Mouse (Mus musculus) hindbrain, embryonic 14.5 days (tissue): ENCODE data around the gene Spred2. TPM values are rescaled to one million over a fixed set of nuclear protein-coding genes. Genes with fewer than 3 reads are reported as not detected.

Source experiments
- ATAC-seq: fragments of 200-750 bp; cut with Nextera tagmentation; 2 replicates; pipeline ENCODE4 v1.8.0; 2017; ENCODE audit warnings: moderate number of reproducible peaks, mild to moderate bottlenecking, moderate TSS enrichment, moderate library complexity; ENCODE audit not compliant: low FRiP score
- DNase-seq: peaks from one replicate; pipeline ENCODE4 v3.0.0-alpha.2; 2015; ENCODE audit warnings: low spot score
- H3K27ac ChIP-seq: fragments of 300-500 bp; sonication (generic); 2 replicates; pipeline ENCODE4 v1.5.1; 2014; ENCODE audit warnings: mild to moderate bottlenecking, moderate library complexity
- H3K27me3 ChIP-seq: fragments of 300-500 bp; sonication (generic); 2 replicates; pipeline ENCODE4 v1.6.1; 2014; ENCODE audit warnings: mild to moderate bottlenecking, low read length, mixed read lengths; ENCODE audit not compliant: control insufficient read depth, insufficient read depth
- H3K36me3 ChIP-seq: fragments of 300-500 bp; sonication (generic); replicated peaks from 2 replicates; pipeline ENCODE4 v1.6.1; 2014; ENCODE audit not compliant: control insufficient read depth, insufficient read depth
- H3K4me1 ChIP-seq: fragments of 300-500 bp; sonication (generic); replicated peaks from 2 replicates; pipeline ENCODE4 v1.6.1; 2014; ENCODE audit warnings: antibody characterized with exemption, low read length, mixed read lengths; ENCODE audit not compliant: control insufficient read depth, insufficient read depth
- H3K4me2 ChIP-seq: fragments of 300-500 bp; sonication (generic); replicated peaks from 2 replicates; pipeline ENCODE4 v1.6.1; 2014; ENCODE audit warnings: mild to moderate bottlenecking, moderate library complexity
- H3K4me3 ChIP-seq: fragments of 300-500 bp; sonication (generic); replicated peaks from 2 replicates; pipeline ENCODE4 v1.5.1; 2014; ENCODE audit warnings: mild to moderate bottlenecking, low read length
- H3K9ac ChIP-seq: fragments of 300-500 bp; sonication (generic); 2 replicates; pipeline ENCODE4 v1.6.1; 2014
- H3K9me3 ChIP-seq: fragments of 300-500 bp; sonication (generic); 2 replicates; pipeline ENCODE4 v1.6.1; 2016; ENCODE audit warnings: low read length; ENCODE audit not compliant: control insufficient read depth
- WGBS: fragments of 180-500 bp; shearing (Covaris S2); extraction: QIAGEN DNeasy Blood & Tissue Kit; methylation state at CpG from one replicate; pipeline ENCODE4 v1.1.7; 2014; 5-methylcytosine and 5-hydroxymethylcytosine counted together
- polyA plus RNA-seq: library from polyadenylated mRNA; unstranded; fragments of >200 nt; fragmentation: Nextera tagmentation; extraction: Ambion mirVana; gene quantifications from 2 replicates; pipeline ENCODE4 v1.2.1, GENCODE M21; 2014

Gene Spred2
- polyA plus RNA-seq, 1 experiment from 2014 or later = 6.4 TPM

- ATAC-seq = no peak
- Histone ChIP-seq H3K4me1 (peaks cover 20% of the 10 kb centered on the region), H3K27ac (no peak overlapping the region), H3K9me3 (no peaks in the 10 kb centered on the region), H3K4me2 (no peak overlapping the region), H3K36me3 (no peaks in the 10 kb centered on the region), H3K9ac (no peak overlapping the region), H3K27me3 (0 out of 2 replicates have a peak, but pooled peaks cover 6% of the 10 kb centered on the region), H3K4me3 (no peak overlapping the region)
- no peak for DNase-seq
- 95% methylated on average over 4 of the region's 4 CpGs for WGBS
These were observed 2.0 kb upstream of the Spred2 start for GRCm38 (mm10) chr11:19922208-19922607.

- DNase-seq (peak; percentile 49), ATAC-seq (peak; percentile 13)
- peak overlapping the region; percentile 51 for H3K4me2 ChIP-seq
- peak overlapping the region; percentile 95 for H3K9ac ChIP-seq
- H3K36me3 ChIP-seq = no peaks in the 10 kb centered on the region
- no peaks in the 10 kb centered on the region for H3K9me3 ChIP-seq
- H3K27ac ChIP-seq = peak overlapping the region; percentile 96
- peak overlapping the region; percentile 88 for H3K4me3 ChIP-seq
- WGBS = under 1% methylated on average over 27 of the region's 29 CpGs
- H3K4me1 ChIP-seq = peaks cover 21% of the 10 kb centered on the region
- H3K27me3 ChIP-seq = no peaks in the 10 kb centered on the region
These were observed 578 bp downstream of the Spred2 start for GRCm38 (mm10) chr11:19924757-19925148.

- H3K9me3 ChIP-seq = no peaks in the 10 kb centered on the region
- H3K4me2 ChIP-seq = peak overlapping the region; percentile 51
- peak overlapping the region; percentile 88 for H3K4me3 ChIP-seq
- H3K27me3 ChIP-seq = no peaks in the 10 kb centered on the region
- H3K27ac ChIP-seq = peak overlapping the region; percentile 96
- peaks cover 21% of the 10 kb centered on the region for H3K4me1 ChIP-seq
- DNase-seq (peak; percentile 85), ATAC-seq (peak; percentile 78)
- H3K36me3 ChIP-seq = no peaks in the 10 kb centered on the region
- H3K9ac ChIP-seq = peak overlapping the region; percentile 95
- WGBS = under 1% methylated on average over 74 of the region's 75 CpGs
These were observed 1.2 kb downstream of the Spred2 start for GRCm38 (mm10) chr11:19925149-19925975.

- peak; percentile 73 for DNase-seq
- peak overlapping the region; percentile 51 for H3K4me2 ChIP-seq
- peak overlapping the region; percentile 88 for H3K4me3 ChIP-seq
- peaks cover 17% of the 10 kb centered on the region for H3K4me1 ChIP-seq
- no peaks in the 10 kb centered on the region for H3K27me3 ChIP-seq
- peak overlapping the region; percentile 95 for H3K9ac ChIP-seq
- H3K27ac ChIP-seq = peak overlapping the region; percentile 96
- WGBS = under 1% methylated on average over 15 of the region's 15 CpGs
- H3K9me3 ChIP-seq = no peaks in the 10 kb centered on the region
- peak; percentile 58 for ATAC-seq
- H3K36me3 ChIP-seq = no peaks in the 10 kb centered on the region
These were observed 2.0 kb downstream of the Spred2 start for GRCm38 (mm10) chr11:19925976-19926842.

DNA sequence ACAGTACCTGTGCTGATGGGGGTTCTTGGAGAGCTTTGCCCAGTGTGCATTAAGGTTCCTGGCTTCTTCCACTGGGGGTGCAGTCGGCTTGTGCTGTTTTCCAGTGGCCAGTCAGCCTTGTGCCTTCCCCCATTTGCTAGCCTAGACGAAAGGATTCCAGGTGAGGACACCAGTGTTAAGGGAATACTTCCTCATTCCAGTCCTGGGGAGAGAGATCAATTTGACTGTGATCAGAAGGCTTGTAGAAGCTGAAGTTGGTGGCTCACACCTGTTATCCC is 2.6 kb downstream of the Spred2 start:
- Histone ChIP-seq H3K9ac (peak overlapping the region; percentile 95), H3K27me3 (no peaks in the 10 kb centered on the region), H3K27ac (no peak overlapping the region), H3K9me3 (no peaks in the 10 kb centered on the region), H3K4me1 (peaks cover 17% of the 10 kb centered on the region), H3K4me2 (peak overlapping the region; percentile 51), H3K36me3 (no peaks in the 10 kb centered on the region), H3K4me3 (peak overlapping the region; percentile 88; the same call in 1 of the 2 replicates)
- DNase-seq = no peak
- WGBS = 58% methylated on average over 2 of the region's 2 CpGs
- no peak for ATAC-seq

DNA sequence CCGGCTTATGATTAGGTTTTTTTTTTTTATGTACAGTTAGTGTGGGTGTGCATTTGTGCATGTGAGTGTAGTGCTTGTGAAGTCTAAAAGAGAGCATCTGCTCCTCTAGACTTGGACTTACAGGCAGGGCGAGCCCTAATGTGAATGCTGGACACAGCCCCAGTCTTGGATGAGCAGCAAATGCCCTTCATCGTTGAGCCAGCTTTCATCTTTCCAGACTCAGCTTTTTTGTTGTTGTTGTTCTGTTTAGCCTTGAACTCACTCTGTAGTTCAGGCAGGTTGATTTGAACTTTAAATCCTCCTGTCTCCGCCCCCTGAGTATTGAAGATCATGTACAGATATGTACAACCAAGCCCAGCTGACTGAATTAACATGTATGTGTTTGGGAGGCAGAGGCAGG is 4.5 kb downstream of the Spred2 start:
- Histone ChIP-seq H3K4me3 (no peak overlapping the region), H3K9ac (no peak overlapping the region), H3K4me1 (peaks cover 17% of the 10 kb centered on the region), H3K27me3 (no peaks in the 10 kb centered on the region), H3K9me3 (no peaks in the 10 kb centered on the region), H3K36me3 (no peaks in the 10 kb centered on the region), H3K4me2 (no peak overlapping the region), H3K27ac (no peak overlapping the region)
- WGBS = 90% methylated on average over 4 of the region's 4 CpGs
- no peak for ATAC-seq
- no peak for DNase-seq

DNA sequence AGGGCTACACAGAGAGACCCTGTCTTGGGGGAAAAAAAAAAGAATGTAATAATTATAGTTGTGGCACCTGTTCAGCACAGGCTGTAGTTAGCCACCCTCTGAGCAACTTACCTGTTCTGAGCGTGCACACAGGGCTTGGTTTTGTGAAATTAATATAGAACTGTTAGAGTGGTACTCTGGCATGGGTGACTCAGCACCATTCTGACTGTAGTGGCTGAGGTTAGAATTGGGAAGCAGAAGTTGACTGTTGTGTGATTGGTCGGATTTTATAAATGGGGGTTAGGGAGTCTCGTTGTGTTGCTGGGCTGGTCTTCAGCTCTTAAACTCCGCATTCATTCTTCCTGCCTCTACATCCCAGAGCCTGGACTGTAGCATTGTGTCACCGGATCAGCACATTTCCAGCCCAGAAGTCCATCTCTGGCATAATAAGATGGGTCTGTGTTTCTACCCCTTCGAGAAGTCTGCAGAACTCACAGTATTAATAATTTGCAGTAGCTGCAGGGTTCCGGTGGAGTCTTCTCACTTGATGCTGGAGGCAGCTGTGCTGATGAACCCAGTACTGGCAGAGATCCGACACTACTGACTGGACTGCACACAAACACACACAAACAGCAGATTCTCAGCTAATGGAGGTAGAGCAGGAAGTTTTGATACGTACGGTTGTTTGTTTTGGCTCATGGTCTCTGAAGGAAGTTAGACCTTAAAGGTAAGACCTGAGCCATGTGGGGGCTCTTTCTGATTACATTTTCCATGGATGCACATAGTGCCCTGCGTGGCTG is 5.1 kb downstream of the Spred2 start:
- H3K9ac ChIP-seq = no peak overlapping the region
- WGBS = 79% methylated on average over 11 of the region's 11 CpGs
- H3K4me1 ChIP-seq = peaks cover 17% of the 10 kb centered on the region
- ATAC-seq (no peak), DNase-seq (no peak)
- H3K9me3 ChIP-seq = no peaks in the 10 kb centered on the region
- no peak overlapping the region for H3K27ac ChIP-seq
- H3K4me3 ChIP-seq = no peak overlapping the region
- H3K36me3 ChIP-seq = no peaks in the 10 kb centered on the region
- no peak overlapping the region for H3K4me2 ChIP-seq
- no peaks in the 10 kb centered on the region for H3K27me3 ChIP-seq

DNA sequence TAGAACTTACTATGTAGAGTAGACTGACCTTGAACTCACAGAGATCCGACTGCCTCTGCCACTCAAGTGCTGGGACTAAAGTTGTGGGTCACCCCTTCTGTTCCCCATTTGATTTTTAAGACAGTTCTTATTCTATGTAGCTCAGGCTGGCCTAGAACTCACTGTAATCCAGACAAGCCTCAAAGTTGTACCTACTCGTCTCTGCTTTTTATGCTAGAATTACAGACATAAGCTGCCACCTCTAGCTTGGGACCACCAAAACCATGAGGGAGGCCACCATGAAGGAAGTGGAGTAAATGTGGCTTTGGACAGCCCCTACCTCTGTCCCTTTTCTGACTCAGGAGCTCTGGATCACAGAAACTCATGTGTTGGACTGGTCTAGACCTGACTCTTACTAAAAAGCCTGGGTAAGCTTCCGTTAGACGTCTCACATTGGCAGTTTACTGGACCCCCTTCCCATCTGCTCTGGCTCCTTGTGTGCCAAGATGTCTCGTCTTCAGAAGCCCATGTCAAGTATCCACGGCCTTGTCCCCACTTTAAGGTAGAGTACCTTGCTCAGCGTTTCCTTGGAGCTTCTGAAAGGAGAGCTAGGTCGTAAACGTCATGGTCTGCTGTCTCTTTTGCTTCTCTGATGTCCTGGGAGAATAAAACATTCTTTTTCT is 7.5 kb downstream of the Spred2 start:
- H3K36me3 ChIP-seq = no peaks in the 10 kb centered on the region
- no peak for ATAC-seq
- no peak overlapping the region for H3K4me2 ChIP-seq
- no peak overlapping the region for H3K27ac ChIP-seq
- no peaks in the 10 kb centered on the region for H3K9me3 ChIP-seq
- no peaks in the 10 kb centered on the region for H3K27me3 ChIP-seq
- peaks cover 17% of the 10 kb centered on the region for H3K4me1 ChIP-seq
- WGBS = 93% methylated on average over 9 of the region's 9 CpGs
- H3K9ac ChIP-seq = no peak overlapping the region
- DNase-seq = no peak
- no peak overlapping the region for H3K4me3 ChIP-seq
